Mouse (Mus musculus): ENCODE data around the gene Pgd. TPM values are rescaled to one million over a fixed set of nuclear protein-coding genes. Genes with fewer than 3 reads are reported as not detected.

Pgd gene
- 78.4 and 97.0 TPM in 2 replicates for polyA plus RNA-seq (2015; fragmentation: Nextera tagmentation; extraction: Ambion mirVana)

GRCm38 (mm10) chr4:149166215-149166946 lies at the start of gene Pgd:
Gene Pgd, minus strand, starts transcription at chr4:149166771.

GRCm38 (mm10) chr4:149136982-149137770 lies 29.4 kb downstream of the Pgd start, which contains the start of gene Cenps:
Gene Cenps, minus strand, starts transcription at chr4:149137629.

GRCm38 (mm10) chr4:149126663-149127062 lies 39.9 kb downstream of the Pgd start, which contains the start of gene Cort:
Gene Cort, minus strand, starts transcription at chr4:149126763.

GRCm38 (mm10) chr4:149103875-149104561 lies 62.6 kb downstream of the Pgd start, which contains the start of gene Dffa:
Gene Dffa, plus strand, starts transcription at chr4:149104146.

Other genes starting within 250 kb of the Pgd start
- 16.2 and 18.9 TPM in 2 replicates for gene Pex14, start 66.9 kb downstream of the Pgd start, polyA plus RNA-seq (2015; fragmentation: Nextera tagmentation; extraction: Ambion mirVana)
- gene Dffa, start 62.6 kb downstream of the Pgd start, polyA plus RNA-seq (2015; fragmentation: Nextera tagmentation; extraction: Ambion mirVana), result 13.5 and 16.8 TPM in 2 replicates
- 0.19 TPM in 1 of 2 replicates, not detected in the other for gene Cort, start 40.0 kb downstream of the Pgd start, polyA plus RNA-seq (2015; fragmentation: Nextera tagmentation; extraction: Ambion mirVana)
- 27.1 and 28.8 TPM in 2 replicates for gene Cenps, start 29.1 kb downstream of the Pgd start, polyA plus RNA-seq (2015; fragmentation: Nextera tagmentation; extraction: Ambion mirVana)
- 6.3 and 10.6 TPM in 2 replicates for gene Kif1b, start 140.9 kb upstream of the Pgd start, polyA plus RNA-seq (2015; fragmentation: Nextera tagmentation; extraction: Ambion mirVana)

All from spleen, postnatal 0 days (tissue).